Mouse (Mus musculus) embryonic facial prominence, embryonic 10.5 days (tissue): ENCODE data around the gene Cd8b1. TPM values are rescaled to one million over a fixed set of nuclear protein-coding genes. Genes with fewer than 3 reads are reported as not detected.

Experiments
- DNase-seq: peaks from one replicate; pipeline ENCODE4 v3.0.0-alpha.2; 2017; ENCODE audit warnings: low spot score
- H3K27ac ChIP-seq: fragments of 300-500 bp; sonication (generic); replicated peaks from 2 replicates; pipeline ENCODE4 v1.5.1; 2016; ENCODE audit warnings: mild to moderate bottlenecking
- H3K27me3 ChIP-seq: fragments of 300-500 bp; sonication (generic); replicated peaks from 2 replicates; pipeline ENCODE4 v1.6.1; 2016; ENCODE audit warnings: low read depth, mild to moderate bottlenecking; ENCODE audit not compliant: poor library complexity, severe bottlenecking
- H3K36me3 ChIP-seq: fragments of 300-500 bp; sonication (generic); replicated peaks from 2 replicates; pipeline ENCODE4 v1.6.1; 2016; ENCODE audit warnings: mild to moderate bottlenecking, moderate library complexity
- H3K4me1 ChIP-seq: fragments of 300-500 bp; sonication (generic); 2 replicates; pipeline ENCODE4 v1.6.1; 2016
- H3K4me3 ChIP-seq: fragments of 300-500 bp; sonication (generic); 2 replicates; pipeline ENCODE4 v1.5.1; 2016; ENCODE audit warnings: mild to moderate bottlenecking, moderate library complexity
- H3K9me3 ChIP-seq: fragments of 300-500 bp; sonication (generic); 2 replicates; pipeline ENCODE4 v1.6.1; 2016; ENCODE audit warnings: mild to moderate bottlenecking
- WGBS: fragments of 180-500 bp; shearing (Covaris S2); methylation state at CpG from one replicate; pipeline ENCODE4 v1.1.7; 2016; 5-methylcytosine and 5-hydroxymethylcytosine counted together
- polyA plus RNA-seq: library from polyadenylated mRNA; unstranded; fragments of >200 nt; fragmentation: Nextera tagmentation; extraction: Ambion mirVana; gene quantifications from 2 replicates; pipeline ENCODE4 v1.2.1, GENCODE M21; 2016

Cd8b1 gene
- 0.12 TPM in 1 of 2 replicates, not detected in the other for polyA plus RNA-seq

- H3K9me3 ChIP-seq: no peaks in the 10 kb centered on the region
- H3K4me3 ChIP-seq: no peak within 1 kb of the TSS
- no peaks in the 10 kb centered on the region for H3K4me1 ChIP-seq
- no peak within 1 kb of the TSS for H3K27ac ChIP-seq
- H3K27me3 ChIP-seq: no peaks in the 10 kb centered on the region
- DNase-seq: no peak
- H3K36me3 ChIP-seq: no peaks in the 10 kb centered on the region
- WGBS: 90% methylated on average over 7 of the region's 7 CpGs
Measured at GRCm38 (mm10) chr6:71322491-71322921, at the start of gene Cd8b1. Cd8b1 (plus strand) TSS chr6:71322788.

GRCm38 (mm10) chr6:71273715-71274114 lies 48.9 kb upstream of the Cd8b1 start:
- Histone ChIP-seq H3K4me1 (peaks cover 17% of the 10 kb centered on the region), H3K27ac (no peak overlapping the region), H3K36me3 (no peaks in the 10 kb centered on the region), H3K9me3 (no peaks in the 10 kb centered on the region), H3K4me3 (no peak overlapping the region), H3K27me3 (no peaks in the 10 kb centered on the region)
- 92% methylated on average over 1 of the region's 1 CpGs for WGBS
- no peak for DNase-seq

DNA sequence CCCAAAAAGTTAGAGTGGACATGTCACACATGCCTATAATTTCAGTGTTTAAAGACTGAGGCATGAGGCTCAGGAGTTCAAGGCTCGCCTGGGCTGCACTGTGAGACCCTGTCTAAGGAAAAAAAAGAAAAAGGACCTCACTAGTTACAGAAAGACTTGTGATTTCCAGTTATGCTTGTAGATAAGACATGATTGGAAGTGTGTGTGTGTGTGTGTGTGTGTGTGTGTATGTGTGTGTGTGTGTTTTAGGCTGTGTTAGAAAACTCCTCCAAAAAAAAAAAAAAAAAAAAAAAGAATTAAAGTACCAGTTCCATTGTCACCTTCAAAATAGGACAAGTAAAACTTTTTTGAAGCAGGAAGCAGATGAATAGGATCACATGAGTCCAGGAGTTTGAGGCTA lies 48.0 kb upstream of the Cd8b1 start:
- no peak for DNase-seq
- peaks cover 17% of the 10 kb centered on the region for H3K4me1 ChIP-seq
- no peak overlapping the region for H3K4me3 ChIP-seq
- no peaks in the 10 kb centered on the region for H3K36me3 ChIP-seq
- no peaks in the 10 kb centered on the region for H3K9me3 ChIP-seq
- no peak overlapping the region for H3K27ac ChIP-seq
- H3K27me3 ChIP-seq: no peaks in the 10 kb centered on the region
- WGBS: 87% methylated on average over 1 of the region's 1 CpGs

DNA sequence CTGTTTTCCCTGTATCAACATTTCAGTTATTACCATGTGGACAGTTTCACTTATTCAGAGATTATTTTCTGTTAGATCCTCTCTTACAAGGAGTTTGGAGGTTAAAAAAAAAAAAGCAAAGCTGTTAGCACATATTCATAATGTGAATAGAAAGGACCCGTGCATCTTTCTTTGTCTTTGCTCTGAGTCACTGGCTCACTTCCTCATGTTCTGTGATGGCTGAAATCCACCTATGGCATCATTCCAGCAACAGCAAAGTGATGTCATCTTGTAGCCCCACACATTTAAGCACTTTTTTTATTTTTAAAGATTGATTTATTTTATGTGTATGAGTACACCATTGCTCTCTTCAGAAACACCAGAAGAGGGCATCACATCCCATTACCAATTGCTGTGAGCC lies 43.2 kb upstream of the Cd8b1 start:
- no peak for DNase-seq
- no peaks in the 10 kb centered on the region for H3K9me3 ChIP-seq
- H3K4me3 ChIP-seq: no peak overlapping the region
- H3K27me3 ChIP-seq: no peaks in the 10 kb centered on the region
- 86% methylated on average over 1 of the region's 1 CpGs for WGBS
- H3K27ac ChIP-seq: no peak overlapping the region
- peaks cover 10% of the 10 kb centered on the region for H3K36me3 ChIP-seq
- no peaks in the 10 kb centered on the region for H3K4me1 ChIP-seq

GRCm38 (mm10) chr6:71293509-71293908 lies 29.1 kb upstream of the Cd8b1 start:
- Histone ChIP-seq H3K27me3 (no peaks in the 10 kb centered on the region), H3K36me3 (no peaks in the 10 kb centered on the region), H3K9me3 (no peaks in the 10 kb centered on the region), H3K4me3 (no peak overlapping the region), H3K27ac (no peak overlapping the region), H3K4me1 (no peaks in the 10 kb centered on the region)
- no peak for DNase-seq
- 91% methylated on average over 14 of the region's 14 CpGs for WGBS

- H3K36me3 ChIP-seq: no peaks in the 10 kb centered on the region
- H3K27ac ChIP-seq: no peak overlapping the region
- H3K9me3 ChIP-seq: no peaks in the 10 kb centered on the region
- no peak for DNase-seq
- no peaks in the 10 kb centered on the region for H3K27me3 ChIP-seq
- 75% methylated on average over 6 of the region's 6 CpGs for WGBS
- no peaks in the 10 kb centered on the region for H3K4me1 ChIP-seq
- no peak overlapping the region for H3K4me3 ChIP-seq
Measured at GRCm38 (mm10) chr6:71295303-71295702, 27.3 kb upstream of the Cd8b1 start.

DNA sequence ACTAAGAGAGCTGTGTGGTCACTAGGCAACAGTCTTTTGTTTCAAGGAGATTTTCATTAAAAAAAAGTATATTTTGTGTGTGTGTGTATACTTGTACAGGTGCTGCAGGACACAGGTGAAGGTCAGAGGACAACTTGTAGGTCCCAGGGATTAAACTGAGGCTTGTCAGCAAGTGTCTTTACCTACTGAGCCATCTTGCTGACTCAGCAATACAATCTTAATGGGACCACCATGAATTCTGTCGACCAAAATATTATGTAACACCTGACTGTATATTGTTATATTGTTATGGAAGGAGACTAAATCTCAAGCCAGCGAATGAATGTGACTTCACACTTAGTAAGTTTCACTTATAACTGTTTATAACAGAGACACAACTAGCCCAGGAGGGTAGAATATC lies 24.5 kb upstream of the Cd8b1 start:
- whole genome bisulfite sequencing: 75% methylated on average over 2 of the region's 2 CpGs
- H3K4me1 ChIP-seq: no peaks in the 10 kb centered on the region
- no peak for DNase-seq
- H3K27ac ChIP-seq: no peak overlapping the region
- no peak overlapping the region for H3K4me3 ChIP-seq
- H3K9me3 ChIP-seq: no peaks in the 10 kb centered on the region
- H3K27me3 ChIP-seq: no peaks in the 10 kb centered on the region
- H3K36me3 ChIP-seq: no peaks in the 10 kb centered on the region

DNA sequence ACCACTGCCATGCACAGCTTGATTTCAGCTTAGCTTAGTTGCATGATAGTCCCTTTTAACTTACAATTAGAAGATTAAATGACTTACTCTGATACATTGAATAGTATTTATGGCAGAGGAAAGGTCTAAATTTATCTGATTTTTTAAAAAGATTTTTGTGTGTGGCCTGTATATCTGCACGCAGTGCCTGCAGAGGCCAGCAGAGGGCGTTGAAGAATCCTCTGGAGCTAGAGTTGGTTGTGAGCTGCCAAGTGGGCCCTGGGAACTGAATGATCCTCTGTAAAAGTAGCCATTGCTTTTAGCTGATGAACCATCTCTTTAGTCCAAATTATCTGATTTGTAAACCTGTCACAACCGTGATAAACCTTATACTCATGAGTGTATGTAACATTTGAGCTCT lies 23.8 kb upstream of the Cd8b1 start:
- Histone ChIP-seq H3K4me3 (no peak overlapping the region), H3K36me3 (no peaks in the 10 kb centered on the region), H3K4me1 (no peaks in the 10 kb centered on the region), H3K27ac (no peak overlapping the region), H3K27me3 (no peaks in the 10 kb centered on the region), H3K9me3 (no peaks in the 10 kb centered on the region)
- DNase-seq: peak; percentile 53
- 31% methylated on average over 3 of the region's 3 CpGs for WGBS

- WGBS: 72% methylated on average over 6 of the region's 6 CpGs
- Histone ChIP-seq H3K27me3 (no peaks in the 10 kb centered on the region), H3K4me3 (no peak overlapping the region), H3K4me1 (no peaks in the 10 kb centered on the region), H3K27ac (no peak overlapping the region), H3K36me3 (no peaks in the 10 kb centered on the region), H3K9me3 (no peaks in the 10 kb centered on the region)
- DNase-seq: no peak
Measured at GRCm38 (mm10) chr6:71302097-71302731, 20.4 kb upstream of the Cd8b1 start.

DNA sequence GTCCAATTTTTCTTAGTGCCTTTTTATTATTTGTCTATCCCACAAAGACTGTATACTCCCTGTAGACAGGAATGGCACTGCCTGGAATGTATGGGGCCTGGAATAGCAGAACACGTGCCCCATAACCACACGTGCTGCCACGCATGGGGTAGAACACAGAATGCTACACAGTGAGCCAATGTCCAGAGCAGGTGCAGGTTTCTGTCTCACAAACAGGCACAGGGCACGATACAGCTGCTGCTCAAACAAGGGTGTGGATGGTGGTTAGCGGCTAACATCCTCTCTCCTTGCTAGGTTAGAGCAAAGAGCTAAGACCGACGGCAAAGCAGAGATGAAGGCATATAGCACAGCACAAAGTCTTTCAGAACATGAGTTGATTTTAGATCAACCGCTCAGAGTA lies 15.1 kb upstream of the Cd8b1 start:
- no peak for DNase-seq
- Histone ChIP-seq H3K27me3 (no peaks in the 10 kb centered on the region), H3K27ac (no peak overlapping the region), H3K9me3 (no peaks in the 10 kb centered on the region), H3K4me1 (no peaks in the 10 kb centered on the region), H3K36me3 (no peaks in the 10 kb centered on the region), H3K4me3 (no peak overlapping the region)
- WGBS: 89% methylated on average over 8 of the region's 8 CpGs

- Histone ChIP-seq H3K4me3 (no peak within 1 kb of the TSS), H3K4me1 (no peaks in the 10 kb centered on the region), H3K9me3 (no peaks in the 10 kb centered on the region), H3K27ac (no peak within 1 kb of the TSS), H3K36me3 (no peaks in the 10 kb centered on the region), H3K27me3 (no peaks in the 10 kb centered on the region)
- WGBS: 73% methylated on average over 3 of the region's 3 CpGs
- no peak for DNase-seq
Measured at GRCm38 (mm10) chr6:71321826-71322283, 733 bp upstream of the Cd8b1 start, which contains the start of gene Smyd1. Smyd1 (minus strand) TSS chr6:71322233.

GRCm38 (mm10) chr6:71324816-71325215 lies 2.2 kb downstream of the Cd8b1 start:
- no peaks in the 10 kb centered on the region for H3K9me3 ChIP-seq
- H3K4me1 ChIP-seq: no peaks in the 10 kb centered on the region
- H3K4me3 ChIP-seq: no peak overlapping the region
- 88% methylated on average over 9 of the region's 9 CpGs for WGBS
- H3K27ac ChIP-seq: no peak overlapping the region
- no peaks in the 10 kb centered on the region for H3K36me3 ChIP-seq
- no peak for DNase-seq
- H3K27me3 ChIP-seq: no peaks in the 10 kb centered on the region

DNA sequence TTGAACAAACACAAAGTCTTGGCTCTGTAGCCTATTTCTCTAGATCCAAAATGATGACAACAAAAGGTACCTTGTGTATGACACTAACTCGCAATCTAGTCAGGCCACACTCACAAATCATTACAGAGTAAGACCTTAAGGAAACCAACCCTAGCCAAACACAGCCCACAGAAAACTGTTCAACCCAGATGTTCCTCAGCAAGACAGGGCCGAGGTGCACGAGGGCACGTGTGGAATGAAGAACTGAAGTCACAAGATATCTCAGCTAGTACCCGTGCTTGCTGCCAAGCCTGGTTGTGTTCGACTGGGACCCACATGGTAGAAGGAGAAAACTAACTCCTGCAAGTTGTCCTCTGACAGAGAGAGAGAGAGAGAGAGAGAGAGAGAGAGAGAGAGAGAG lies 7.3 kb downstream of the Cd8b1 start:
- H3K27me3 ChIP-seq: no peaks in the 10 kb centered on the region
- H3K4me1 ChIP-seq: no peaks in the 10 kb centered on the region
- no peaks in the 10 kb centered on the region for H3K36me3 ChIP-seq
- 85% methylated on average over 6 of the region's 6 CpGs for WGBS
- H3K4me3 ChIP-seq: no peak overlapping the region
- no peaks in the 10 kb centered on the region for H3K9me3 ChIP-seq
- no peak for DNase-seq
- no peak overlapping the region for H3K27ac ChIP-seq
